Mouse (Mus musculus) layer of hippocampus, adult 9-10 months (tissue): ENCODE measurements at regions not wholly inside any gene's neighbourhood (a gene's known extent, or its start where the extent isn't known, plus 50 kb on each side); places are given as distances from the start of the nearest gene placed in this dataset.

ENCODE experiments used
- DNase-seq: peaks from one replicate; pipeline ENCODE4 v3.0.0; 2022; ENCODE audit warnings: low spot score

DNA sequence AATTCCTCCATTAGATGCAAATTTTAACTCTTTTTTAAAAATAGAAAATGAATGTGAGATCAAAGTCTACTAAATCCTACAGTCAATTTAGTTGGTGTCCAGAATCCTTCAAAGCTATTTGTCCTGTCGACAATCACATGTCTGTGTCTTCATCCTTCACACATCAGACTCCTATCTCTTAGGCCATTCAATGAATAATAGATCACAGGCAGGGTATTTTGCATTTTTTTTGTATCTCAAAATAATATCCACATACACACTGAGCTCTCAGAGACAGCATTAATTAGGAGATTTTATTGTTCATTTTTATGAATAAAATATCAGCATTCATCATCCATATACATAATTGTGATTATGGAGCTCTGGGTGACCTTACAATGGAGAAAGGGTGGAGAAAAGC is 427.2 kb downstream of the Hao1 start:
- no peak for DNase-seq

DNA sequence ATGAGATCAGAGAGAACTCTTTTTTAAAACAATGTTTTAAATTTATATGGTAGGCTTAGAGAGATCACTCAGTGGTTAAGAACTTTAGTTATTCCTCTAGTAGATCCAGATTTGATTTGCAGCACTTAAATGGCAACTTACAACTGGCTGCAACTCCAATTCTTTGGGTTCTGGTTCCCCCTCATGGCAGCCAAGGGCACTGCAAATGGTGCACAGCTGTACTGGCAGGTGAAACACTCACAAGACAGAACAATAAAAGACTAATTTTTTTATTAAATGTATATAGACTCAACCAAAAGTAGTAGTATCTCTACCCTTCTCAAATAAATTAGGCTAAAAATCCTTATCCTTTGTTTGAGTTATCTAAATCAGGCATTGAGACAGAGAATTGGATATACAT is 446.9 kb downstream of the Hao1 start:
- no peak for DNase-seq

DNA sequence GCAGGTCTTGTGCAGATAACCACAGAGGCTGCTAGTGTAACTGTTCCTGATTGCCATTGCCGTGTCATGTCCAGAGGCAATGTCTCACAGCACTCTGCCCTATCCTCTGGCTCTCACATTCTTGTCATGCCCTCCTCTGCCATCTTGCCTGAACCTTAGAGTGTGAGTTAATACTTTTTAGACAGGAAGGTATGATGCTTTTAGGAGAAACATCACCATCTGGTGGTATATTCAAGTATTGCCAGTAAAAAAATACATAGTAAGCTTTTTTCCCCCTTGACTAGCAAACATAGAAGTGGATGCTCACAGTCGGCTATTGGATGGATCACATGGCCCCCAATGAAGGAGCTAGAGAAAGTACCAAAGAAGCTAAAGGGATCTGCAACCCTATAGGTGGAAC is 465.8 kb downstream of the Hao1 start:
- no peak for DNase-seq

DNA sequence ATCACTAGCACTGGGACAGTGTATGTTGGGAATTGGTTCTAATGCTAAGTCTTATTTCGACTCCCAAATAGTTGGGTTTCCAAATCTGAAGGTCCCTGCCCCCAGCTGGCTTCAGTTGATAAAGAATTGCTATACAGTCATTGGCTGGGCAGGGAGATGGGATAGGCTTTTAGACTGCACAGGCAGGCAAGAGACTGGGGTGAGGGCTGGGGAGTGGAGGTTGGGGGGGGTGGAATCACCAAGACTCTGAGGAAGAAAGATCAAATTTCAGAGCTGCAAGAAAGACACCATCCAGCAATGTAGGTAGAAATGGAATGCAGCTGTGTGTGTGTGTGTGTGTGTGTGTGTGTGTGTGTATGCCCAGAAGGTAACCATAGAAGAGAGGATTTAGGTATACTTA is 474.0 kb downstream of the Hao1 start:
- no peak for DNase-seq

DNA sequence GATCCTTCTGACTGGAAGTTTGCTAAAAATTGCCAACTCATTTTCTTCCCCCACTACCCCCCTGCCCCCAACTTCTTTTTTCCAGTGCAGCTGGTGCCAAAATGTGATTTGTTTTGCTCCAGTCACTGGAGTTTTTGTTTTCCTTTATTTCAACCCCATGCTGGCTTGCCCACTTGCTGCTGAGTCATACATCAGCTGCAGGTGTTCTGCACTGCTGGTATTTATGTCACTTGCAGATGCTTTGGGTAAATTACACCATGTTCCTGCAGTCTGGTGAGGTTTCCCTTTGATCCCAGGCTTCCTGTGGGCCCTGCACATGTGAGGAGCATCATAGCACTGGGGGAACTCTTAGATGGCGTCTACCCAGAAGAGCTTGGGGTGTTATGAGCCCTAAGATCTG is 476.2 kb downstream of the Hao1 start:
- no peak for DNase-seq

DNA sequence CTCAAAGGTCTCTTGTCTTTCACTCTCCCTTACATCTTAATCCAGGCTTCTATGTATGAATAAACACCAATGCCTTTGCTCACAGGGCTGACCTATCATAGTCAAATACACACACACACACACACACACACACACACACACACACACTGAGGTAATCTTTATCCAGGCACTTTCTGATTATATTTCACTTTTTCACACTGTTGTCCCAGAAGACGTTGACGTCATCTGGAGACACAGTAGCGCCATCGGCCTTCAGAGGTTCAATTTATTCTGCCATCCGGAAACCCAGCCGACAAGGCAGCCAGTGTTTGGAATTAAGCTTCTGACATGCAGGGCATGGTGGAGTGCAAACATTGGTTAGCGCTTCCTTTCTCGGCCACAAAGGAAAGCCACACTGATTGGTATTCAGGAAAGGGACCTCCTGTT is 486.2 kb downstream of the Hao1 start:
- no peak for DNase-seq

DNA sequence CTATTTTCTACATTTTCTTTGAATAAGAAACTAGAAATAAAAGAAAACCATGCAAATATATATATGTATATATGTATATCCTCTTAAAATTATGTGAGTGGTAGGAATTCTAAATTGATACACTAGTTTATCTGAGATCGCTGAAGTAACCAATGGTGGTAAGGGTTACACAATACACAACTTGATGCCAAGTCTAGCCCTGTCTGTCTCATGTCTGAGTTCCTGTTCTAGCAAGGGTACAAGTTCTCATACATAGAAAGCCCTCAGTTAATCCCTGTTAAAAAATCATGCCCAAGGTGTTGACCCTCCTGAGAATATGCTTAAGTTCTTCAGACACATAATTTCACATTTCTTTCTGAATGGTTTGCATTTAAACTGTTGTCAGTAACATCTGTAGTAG is 486.8 kb downstream of the Hao1 start:
- no peak for DNase-seq

DNA sequence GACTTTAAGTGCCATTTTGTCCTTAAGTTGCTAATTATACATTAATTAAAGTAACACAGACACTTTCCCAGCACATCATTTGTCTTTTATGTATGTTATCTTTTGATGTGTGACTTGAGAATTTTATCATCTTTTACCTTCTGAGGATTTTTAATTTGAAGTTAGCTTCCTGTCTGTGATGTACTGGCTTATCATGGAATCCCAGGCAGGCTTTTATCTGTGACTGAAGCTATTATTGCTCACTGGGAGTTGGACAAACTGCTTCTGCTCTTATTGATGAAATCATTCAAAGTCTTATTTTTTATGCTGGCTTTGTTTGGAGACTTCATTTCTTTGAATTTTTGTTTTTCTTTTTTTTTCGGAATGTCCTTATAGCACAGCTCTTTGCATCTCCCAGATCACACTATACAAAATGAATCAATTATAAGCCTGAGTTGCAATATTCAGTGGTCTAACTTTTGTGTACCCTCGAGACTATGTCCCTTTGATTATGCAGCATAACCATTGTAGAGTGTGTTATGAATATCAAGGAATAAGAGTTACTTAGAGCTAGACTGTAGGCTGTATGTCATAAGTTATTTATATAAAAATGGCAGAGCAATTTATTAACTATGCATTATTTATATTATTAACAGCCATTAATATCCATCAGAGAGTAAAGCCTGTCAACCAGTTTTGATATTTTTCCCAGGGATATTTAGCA is 494.1 kb downstream of the Hao1 start:
- DNase-seq, result no peak

DNA sequence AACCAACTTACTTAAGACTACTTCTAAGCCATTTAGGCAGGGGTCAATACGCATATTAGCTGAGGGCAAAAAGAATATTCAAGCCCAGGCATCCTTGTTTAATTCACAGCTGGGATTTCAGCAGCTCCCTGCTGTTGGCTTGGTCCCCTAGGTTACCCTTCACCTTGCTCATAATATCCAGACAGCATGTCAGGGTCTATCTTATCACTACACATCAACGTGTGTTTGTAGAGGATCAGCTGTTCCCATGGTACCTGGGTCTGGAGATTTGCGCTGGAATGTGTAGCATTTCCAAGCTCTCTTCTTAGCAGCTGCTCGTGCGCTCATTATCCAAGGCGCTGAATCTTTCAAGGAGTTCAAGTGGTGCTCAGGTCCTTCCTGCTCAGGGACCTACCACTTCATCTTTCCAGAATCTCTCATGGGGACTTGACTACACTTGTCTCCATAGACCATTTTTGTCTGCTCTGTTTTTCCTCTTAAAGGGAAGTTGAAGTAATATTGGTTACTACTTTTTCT is 484.5 kb downstream of the Bmp2 start:
- DNase-seq, result no peak

DNA sequence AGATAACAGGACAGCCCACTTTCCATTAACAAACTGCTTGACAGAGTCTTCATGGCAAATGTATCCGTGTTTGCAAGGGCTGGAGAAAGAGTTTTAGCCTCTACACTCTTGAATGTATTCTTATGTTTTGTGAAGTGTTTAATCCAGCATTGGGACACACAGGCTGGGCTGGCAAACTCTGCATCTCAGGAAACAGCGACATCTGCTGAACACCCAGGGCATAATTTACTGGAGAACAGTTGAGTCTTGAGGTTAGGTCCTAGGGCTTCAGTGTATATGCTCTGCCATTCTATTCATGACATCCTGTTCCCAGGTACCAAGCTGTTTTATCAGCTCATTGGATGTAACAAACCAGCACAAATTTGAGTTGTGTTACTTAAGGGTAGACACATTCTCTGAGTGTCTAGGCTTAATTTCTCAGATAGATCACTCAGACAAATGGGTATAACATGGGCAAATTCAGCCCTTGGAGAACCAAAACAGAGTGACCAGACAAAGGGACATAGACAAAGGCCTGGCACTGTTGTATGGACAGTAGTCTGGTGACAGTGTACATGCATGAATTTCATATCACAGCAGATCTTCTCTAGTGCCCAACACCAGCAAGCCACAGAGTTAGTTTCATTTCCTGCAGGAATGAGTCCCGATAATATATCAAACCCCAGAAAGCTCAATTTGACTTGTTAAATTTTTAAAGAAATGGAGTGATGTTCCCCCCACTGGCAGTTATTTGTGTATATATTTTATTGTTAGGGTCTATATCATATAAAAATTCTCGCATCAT is 477.9 kb downstream of the Bmp2 start:
- DNase-seq, result no peak

DNA sequence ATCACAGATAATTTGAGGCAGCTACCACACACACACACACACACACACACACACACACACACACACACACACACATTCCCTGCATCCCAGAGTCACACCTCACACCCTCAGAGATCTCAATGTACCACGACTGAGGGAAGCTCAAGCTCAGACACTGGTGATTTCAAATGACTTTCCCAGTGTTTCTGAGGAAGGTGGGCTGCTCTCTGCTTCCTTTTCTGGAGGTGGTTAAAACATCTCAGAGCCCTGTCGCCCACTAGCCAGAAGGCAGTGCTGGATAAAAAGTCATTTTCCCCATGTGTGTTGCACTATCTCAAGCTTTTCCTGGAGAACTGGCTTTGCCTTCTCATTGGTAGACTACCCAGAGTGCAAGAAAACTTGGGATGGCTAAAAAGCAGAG is 477.2 kb downstream of the Bmp2 start:
- DNase-seq, result no peak

DNA sequence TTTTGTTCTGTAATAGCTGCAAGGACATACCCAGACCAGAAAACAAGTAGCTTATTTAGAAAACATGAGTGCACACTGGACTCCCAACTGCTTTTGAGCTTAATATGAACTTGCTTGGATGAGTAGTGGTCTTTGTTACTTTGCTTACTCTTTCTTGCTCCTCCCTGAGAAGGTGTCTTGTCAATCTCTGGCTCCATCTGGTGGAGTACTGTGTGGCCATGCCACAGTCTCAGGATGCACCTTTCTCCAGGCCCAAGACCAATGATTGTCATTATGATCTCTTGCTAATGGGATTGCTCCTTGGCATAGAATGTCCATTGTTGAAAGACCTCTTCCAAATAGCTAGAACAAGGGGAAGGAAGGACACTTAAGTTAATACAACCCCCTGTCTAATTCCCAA is 465.1 kb downstream of the Bmp2 start:
- peak; percentile 12 for DNase-seq

DNA sequence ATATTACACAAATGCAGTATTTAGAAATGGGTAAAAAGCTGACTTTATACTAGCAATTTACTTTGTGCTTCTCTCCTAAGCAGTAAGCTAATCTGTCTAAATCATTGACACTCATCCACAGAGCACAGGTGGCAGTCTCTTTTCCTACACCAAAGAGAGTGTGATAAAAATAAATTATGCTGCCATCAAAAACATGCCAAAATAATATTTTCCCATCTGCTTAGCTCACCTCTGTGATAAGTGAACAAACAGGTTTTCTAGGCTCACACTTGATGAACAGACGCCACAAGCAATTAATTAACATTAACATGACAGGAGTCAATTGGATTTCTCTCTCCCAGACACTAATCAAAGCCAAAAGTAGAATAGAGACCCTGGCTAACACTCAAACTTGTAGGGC is 451.2 kb downstream of the Bmp2 start:
- DNase-seq, result no peak

DNA sequence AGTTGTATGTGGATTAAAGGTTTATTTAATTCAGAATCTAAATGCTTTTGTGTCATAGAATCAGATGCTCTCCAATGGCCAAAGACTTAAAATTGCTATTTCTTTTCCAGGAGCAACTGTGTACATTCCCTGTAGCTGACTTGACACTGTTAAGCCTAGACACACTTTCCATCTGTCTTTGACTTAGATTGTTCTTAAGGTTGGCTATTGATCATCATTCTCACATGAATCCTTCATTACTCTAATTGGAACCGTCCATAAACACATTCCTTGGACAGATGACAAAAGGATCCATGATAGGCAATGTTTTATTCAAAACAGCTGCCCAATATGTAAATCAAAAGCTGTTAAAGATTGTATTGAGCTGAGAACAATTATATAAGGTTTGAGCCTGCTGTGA is 442.8 kb downstream of the Bmp2 start:
- DNase-seq, result no peak

DNA sequence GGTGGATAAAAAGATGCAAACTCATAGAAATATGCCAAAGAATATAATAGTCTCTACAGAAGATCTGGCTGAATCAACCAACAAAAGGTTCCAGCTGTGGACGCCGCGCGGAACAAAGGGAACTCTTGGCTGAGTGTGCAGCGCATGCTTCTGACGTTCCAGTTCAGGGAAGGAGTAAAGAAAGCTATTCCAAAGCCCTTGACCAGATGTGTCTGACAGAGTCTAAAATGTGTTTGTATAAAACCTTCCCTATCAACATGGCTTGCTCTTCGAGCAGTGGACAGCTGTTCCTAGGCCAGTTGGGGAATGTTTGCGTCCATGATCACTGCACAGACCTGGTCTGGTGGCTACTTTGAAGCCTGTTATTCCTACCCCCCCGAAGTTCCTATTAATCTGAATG is 442.4 kb downstream of the Bmp2 start:
- no peak for DNase-seq

DNA sequence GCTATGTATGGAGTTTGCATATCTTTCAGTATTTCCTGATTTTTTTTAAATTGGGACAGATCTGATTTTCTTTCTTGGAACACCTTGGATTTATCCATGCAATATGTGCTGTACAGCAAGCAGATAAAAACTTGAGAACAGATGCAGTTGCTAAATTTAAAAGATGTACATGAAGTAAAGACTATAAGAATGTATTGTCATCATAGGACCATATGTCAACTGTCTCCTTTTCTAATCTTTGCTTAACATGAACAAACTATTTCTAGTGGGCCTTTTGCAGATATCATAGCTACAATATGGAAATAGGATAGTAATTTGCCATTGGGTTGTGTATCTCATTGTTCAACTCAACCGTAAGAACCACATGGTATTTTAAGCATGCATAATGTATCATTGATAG is 435.7 kb downstream of the Bmp2 start:
- DNase-seq, result no peak
